Mouse (Mus musculus): ENCODE data around the gene Rps3. TPM values are rescaled to one million over a fixed set of nuclear protein-coding genes. Genes with fewer than 3 reads are reported as not detected.
A peak's percentile ranks its signal among the peaks of the same experiment; 100 is the strongest.

Gene Rps3
- total RNA-seq, 1 experiment from 2014 or later: 552 TPM

DNA sequence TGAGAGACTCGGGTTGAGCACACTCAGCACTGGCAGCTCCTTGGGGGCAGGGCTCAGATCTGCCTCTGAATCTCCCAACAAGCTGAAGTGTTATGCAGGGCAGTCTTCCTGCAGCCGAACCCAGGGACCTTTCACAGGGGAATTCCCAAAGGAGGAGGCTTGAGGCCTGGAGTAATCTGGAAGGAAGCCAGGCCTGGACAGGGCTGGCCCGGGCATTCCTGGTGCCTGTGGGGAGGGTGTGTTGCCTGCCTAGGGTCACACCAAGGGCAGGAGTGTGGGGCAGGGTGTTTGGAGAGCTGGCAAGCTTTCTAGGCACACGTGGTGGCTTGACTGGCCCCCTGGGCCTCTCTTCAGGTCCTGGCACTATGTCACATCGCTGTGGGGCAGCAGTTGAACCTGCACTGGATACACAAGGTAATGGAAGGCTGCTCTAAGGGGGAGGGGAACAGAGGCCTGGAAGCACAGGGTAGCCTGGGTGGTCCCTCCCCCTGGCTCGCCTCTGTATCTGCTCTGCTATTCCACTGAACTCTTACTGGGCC lies 41.9 kb downstream of the Rps3 start:
- DNase-seq: peak; percentile 60

DNA sequence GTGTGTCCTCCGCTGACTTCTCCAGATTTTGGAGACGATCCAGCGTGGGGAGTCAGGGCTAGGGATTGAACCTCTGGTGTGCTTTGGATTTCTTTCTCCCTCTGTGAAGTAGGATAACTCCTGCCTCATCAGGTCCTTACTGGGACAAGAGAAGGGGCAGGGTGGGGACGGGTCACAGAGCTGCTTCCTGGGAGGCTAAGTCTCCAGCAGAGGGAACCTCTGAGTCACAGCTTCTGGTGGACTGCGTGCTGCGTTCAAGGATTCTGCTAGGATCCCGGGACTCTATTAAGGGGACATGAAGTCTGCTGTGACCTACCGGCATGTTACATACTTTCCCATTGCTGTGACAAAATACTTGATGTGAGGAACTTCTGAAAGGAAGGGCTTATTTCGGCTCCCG lies 44.7 kb downstream of the Rps3 start:
- DNase-seq: no peak

DNA sequence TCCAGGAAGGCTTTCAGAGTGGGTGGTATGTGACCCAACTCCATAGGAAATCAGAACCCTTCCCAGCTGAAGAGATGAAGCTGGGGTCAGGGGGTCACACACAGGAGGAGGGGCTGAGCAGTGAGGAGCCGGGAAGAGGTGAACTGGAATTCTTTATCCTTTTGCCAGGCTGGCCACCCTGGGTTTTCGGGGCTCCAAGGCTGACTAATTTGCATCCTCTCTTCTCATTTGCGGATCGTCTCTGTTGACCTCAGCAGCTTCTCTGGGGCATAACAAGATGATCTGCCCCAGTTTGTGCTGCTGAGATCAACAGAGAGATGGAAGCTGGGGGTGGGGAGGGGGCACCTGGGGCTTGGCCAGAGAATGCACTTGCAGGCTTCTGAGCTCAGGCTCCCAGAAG lies 47.0 kb downstream of the Rps3 start:
- DNase-seq: no peak

DNA sequence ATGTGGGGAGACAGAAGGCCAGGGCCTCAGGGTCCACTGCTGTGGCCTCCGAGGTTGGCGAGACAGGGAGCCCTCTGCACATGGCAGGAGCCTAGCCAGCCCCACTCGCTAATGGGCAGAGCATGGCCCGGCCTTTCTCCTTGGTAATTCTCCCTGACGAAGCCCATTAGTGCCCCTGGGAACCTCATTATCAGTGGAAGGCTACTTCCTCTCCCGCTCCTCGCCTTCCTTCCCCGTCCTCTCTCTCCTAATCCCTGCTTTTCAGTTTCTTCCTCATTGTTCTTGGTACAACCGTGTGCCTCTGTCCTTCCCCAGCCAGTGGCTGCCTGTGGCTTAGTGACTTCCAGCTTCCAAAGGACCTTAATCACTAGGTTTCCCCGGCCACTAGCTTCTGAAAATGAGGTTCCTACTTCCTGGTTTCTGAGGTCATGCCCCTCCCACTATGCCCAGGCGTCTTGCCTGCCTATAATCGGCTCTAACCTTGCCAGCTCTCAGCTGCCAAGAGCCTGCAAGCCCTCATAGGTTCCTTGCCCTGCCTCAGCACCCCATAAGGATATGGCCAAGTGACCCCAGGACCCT lies 48.8 kb downstream of the Rps3 start:
- DNase-seq: no peak

DNA sequence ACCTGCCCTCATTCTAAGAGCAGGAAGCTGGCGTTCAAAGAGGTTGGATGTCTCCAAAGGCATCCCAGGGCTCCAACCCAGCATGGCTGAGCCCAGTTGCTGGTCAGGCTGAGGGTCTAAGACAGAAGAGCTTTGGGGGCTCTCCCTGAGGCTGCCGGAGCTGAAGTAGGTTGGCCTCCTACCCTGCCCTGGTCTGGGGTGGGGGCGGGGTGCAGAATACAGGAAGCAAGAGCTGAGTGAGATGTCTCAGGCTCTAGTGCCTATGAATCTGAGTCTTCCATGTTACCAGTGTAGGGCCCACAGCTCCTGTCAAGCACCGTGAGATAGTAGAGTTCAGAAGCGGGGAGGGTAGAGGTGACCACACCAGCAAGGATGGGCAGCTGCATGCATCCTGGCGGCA lies 50.7 kb downstream of the Rps3 start:
- DNase-seq: no peak

DNA sequence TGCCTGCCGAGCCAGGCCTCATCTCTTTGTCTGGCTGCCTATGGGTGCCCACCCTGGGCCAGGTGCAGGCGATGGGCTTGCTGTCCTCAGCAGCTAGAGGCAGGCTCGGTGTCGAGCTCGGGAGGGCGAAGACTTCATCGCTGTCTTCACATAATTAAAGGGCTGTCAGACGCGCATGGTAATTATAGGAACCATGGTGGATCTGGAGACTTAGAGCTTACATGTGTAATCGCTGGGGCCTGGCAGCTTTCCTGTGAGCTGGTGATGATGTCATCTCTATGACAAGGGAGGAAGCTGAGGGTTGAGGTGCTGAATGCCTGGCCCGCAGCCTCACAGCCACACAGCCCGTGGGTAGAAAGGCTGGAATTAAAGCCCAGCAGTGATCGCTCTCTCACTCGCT lies 51.3 kb downstream of the Rps3 start:
- no peak for DNase-seq

DNA sequence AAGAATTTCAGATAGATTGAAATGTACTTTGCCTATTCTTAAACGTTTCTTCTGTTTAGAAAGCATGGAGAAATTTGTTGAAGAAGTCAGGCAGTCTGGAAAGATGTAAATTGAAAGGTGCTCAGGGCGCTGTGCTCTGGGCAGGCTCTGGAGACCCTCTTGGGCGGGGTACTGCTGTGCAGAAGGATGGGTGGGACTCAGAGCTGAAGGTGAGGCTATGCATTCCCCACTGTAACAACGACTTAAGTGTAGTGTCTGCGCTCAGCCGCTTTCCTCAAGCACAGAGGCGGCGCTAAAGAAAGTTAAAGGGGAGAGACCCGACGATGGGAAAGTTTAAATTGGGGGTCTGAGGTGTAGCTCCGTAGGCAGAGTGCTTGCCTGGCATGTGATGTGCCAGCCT lies 53.3 kb downstream of the Rps3 start:
- DNase-seq: no peak

DNA sequence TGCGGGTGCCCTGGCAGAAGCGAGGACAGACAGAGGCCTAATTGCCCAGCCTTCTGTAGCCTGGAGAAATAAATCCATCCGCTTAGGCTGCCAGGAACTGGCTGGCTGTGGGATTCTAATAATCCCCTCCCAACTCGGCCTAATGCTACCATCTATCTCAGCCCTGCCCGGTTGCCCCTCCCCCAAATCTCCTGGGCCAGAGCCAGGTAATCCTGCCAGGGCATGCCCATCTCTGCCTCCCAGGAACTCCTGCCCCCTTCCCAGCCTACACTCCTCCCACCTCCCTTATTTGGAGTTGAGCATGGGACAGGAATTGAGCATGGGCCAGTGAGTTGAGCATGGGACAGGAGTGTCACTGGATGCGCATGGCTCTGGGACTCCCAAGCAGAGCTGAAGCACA lies 53.8 kb downstream of the Rps3 start:
- DNase-seq: no peak

DNA sequence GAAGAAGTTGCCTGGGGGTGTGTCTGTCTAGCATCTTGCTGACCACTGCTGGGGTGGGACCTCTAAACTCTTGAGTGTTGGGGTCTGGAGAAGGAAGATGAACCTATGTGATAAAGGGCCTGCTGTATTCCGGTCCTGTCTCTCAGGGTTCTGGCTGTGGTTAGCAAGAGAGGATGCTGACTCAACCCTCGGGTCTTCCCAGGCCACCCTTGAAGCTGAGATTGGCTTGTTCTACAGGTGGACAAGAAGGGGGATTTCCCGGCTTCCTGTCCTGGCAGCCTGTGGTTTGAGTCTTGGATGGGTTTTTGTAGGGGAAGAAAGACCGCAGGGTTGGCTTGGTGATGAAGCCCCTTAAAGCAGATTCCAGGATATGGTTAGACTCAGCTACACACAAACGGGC lies 54.7 kb downstream of the Rps3 start:
- DNase-seq: no peak

DNA sequence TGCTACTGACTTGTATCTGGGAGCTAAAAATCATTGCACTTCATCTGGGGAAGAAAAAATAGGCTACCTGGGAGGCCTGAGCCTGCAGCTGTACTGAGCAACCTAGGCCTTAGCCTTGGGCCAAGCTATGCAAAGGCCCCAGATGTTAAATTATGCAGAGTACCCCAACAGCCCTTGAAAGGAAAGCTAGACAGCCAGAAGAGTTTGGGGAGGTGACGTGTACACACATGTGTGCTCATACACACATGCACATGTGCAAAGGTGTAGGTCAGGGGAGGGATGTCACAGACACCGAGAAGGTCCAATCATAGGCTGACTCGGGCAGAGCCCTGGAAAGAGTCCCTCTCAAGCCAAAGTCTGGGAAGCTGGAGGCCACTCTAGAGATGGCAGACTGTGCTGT lies 55.6 kb downstream of the Rps3 start:
- DNase-seq: no peak

Other genes with a start within 250 kb of the Rps3 start
- 0.79 and 2.3 TPM in 2 replicates for gene Mogat2, start 245.1 kb downstream of the Rps3 start, total RNA-seq (2021)
- gene Map6, start 216.3 kb downstream of the Rps3 start, total RNA-seq (2021): 6.7 and 8.8 TPM in 2 replicates
- gene Serpinh1, start 130.5 kb downstream of the Rps3 start, total RNA-seq (2021): 318 and 396 TPM in 2 replicates
- gene Gdpd5, start 102.3 kb downstream of the Rps3 start, total RNA-seq (2021): 4.9 and 9.9 TPM in 2 replicates
- 0.43 and 1.5 TPM in 2 replicates for gene Klhl35, start 17.7 kb downstream of the Rps3 start, total RNA-seq (2021)
- gene Arrb1, start 51.7 kb upstream of the Rps3 start, total RNA-seq (2021): 43.9 and 69.0 TPM in 2 replicates
- gene Tpbgl, start 143.4 kb upstream of the Rps3 start, total RNA-seq (2021): 16.6 and 23.2 TPM in 2 replicates
- 22.9 and 31.9 TPM in 2 replicates for gene Slco2b1, start 227.6 kb upstream of the Rps3 start, total RNA-seq (2021)
- not detected in 2 replicates for gene Olfr520, start 246.5 kb upstream of the Rps3 start, total RNA-seq (2021)